In the genomic region with DNA sequence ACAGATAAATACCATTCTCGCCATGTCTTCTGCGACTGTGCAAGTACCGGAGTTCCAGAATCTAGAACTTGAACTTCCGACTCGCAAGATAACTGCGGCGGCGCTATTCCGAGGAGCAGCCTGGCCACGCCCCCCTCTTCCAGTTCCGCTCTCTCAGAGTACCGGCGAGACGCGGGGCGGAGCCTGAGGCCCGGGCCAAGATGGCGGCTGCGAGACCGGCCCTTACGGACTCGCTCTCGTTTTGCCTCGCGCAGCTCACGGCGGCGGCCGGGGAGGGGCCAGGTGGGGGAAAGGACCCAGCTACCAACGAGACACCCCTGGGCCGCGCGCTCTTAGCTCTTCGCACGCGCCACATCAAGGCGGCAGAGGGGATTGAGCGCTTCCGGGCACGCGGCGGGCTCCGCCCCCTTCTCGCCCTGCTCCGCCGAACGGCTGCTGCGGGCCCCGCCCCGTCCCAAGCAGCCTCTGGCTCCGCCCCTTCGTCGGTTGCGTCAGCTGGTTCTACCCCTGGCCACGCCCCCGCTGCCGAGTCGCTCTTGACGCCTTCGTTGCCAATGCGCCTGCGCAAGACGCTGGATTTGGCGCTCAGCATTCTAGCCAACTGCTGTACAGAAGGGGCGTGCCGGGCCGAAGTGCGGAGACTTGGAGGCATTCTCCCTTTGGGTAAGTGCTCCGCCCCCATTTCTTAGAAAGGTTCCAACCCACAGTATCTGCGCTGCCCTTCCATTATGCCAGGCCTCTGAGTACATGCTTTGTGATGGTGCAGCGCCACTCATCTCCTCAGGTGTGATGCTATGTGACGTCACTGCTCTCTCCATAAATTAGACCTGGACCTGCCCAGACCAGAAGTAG, we compare ENCODE assay signal across 2 mouse cellular contexts.
TF ChIP-seq lines count a peak whose summit lies in the region.

9130023H24Rik (minus strand) TSS at position 105 of the 852 bp plus-strand sequence.

TF ChIP-seq in C2C12, 6 proteins besides CTCF, POLR2A, EP300 and RAD21 (continued from another document):
- TF ChIP-seq MYOG (IDR thresholded peaks at IDR 0.05; ENCODE audit: control insufficient read depth, extremely low read depth, insufficient read length): no peak
TF ChIP-seq in C2C12: peak in this region for 2.

TF ChIP-seq in myocyte, 11 proteins besides CTCF, POLR2A, EP300 and RAD21 (continued from another document):
- TF ChIP-seq SRF (IDR thresholded peaks at IDR 0.05; ENCODE audit: control insufficient read depth, insufficient read length, low read depth) (peak; percentile 65), USF1 (IDR thresholded peaks at IDR 0.05; ENCODE audit: low read depth) (no peak), MYOD1 (IDR thresholded peaks at IDR 0.05; ENCODE audit: control insufficient read depth in 1 of 3, insufficient read length in 2 of 3, low read depth in 2 of 3) (peak in 2 of 3 experiments; percentile 7 to 29), REST (IDR thresholded peaks at IDR 0.05; ENCODE audit: insufficient read depth, insufficient read length) (no peak), E2F4 (IDR thresholded peaks at IDR 0.05; ENCODE audit: insufficient read depth) (no peak)
